Mouse (Mus musculus): ENCODE measurements around the gene Klra8.
"Not testable (repeated sequence)": the region's sequence is repeated elsewhere in the genome, so short reads cannot be mapped to it uniquely, and the experiment has no call there.

Gene Klra8

GRCm38 (mm10) chr6:130129798-130130197 lies at the start of gene Klra8:
Gene Klra8, minus strand, starts transcription at chr6:130129898.
- not testable (repeated sequence) for DNase-seq (ENCODE audit: low read depth, low spot score)

- no peak for DNase-seq (ENCODE audit: low read depth, low spot score)
These were observed 19.2 kb downstream of the Klra8 start for GRCm38 (mm10) chr6:130110485-130110884.

- not testable (repeated sequence) for DNase-seq (ENCODE audit: low read depth, low spot score)
These were observed 27.0 kb downstream of the Klra8 start for GRCm38 (mm10) chr6:130102743-130103142.

GRCm38 (mm10) chr6:130092336-130092948 lies 37.3 kb downstream of the Klra8 start:
- no peak for DNase-seq (ENCODE audit: low read depth, low spot score)

GRCm38 (mm10) chr6:130067171-130067570 lies 62.5 kb downstream of the Klra8 start, which contains the start of gene Klra4:
Gene Klra4, minus strand, starts transcription at chr6:130067271.
- not testable (repeated sequence) for DNase-seq (ENCODE audit: low read depth, low spot score)

Data from c-Kit-negative CD71-positive TER-119-positive erythroid progenitor cells, embryonic 14.5 days (primary cell).